In the genomic region with DNA sequence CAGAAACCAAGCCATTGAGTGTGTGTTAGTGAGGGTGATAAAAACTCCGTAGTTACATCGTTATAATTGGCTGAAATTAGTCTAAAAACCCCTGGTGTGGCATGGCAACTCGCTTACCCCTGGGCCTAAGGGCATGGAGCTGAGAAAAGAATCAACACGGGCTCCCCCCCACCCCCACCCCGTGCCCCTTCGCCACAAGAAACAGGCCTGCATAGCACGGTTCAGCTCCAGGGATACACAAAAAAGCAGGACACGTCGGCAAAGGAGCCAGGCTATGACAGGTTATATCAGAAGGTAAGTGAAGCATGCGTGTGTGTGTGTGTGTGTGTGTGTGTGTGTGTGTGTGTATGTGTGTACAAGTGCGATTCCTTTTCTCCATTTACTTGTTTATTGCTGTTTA, we compare ENCODE assay signal across 30 mouse cellular contexts.
"Had no signal": no experiment of that assay in that cellular context is flagged by ENCODE, and none has a peak within 500 bp of the region (broad histone marks: within the 10 kb centered on the region; RNA-seq: fewer than 3 reads in every experiment).

No protein-coding gene starts in this region.

- H3K27me3 ChIP-seq: limb, embryonic 12.5 days; limb, embryonic 13.5 days; limb, embryonic 15.5 days; liver, embryonic 12.5 days; liver, embryonic 13.5 days; liver, embryonic 15.5 days; lung, embryonic 15.5 days; megakaryocyte, embryonic 14.5 days; midbrain, embryonic 13.5 days; midbrain, embryonic 15.5 days had no signal

- H3K4me1 ChIP-seq: limb, embryonic 10.5 days; limb, embryonic 12.5 days; limb, embryonic 13.5 days; limb, embryonic 15.5 days; liver, embryonic 12.5 days; liver, embryonic 13.5 days; liver, embryonic 15.5 days; lung, embryonic 15.5 days; megakaryocyte, embryonic 14.5 days; midbrain, embryonic 10.5 days; midbrain, embryonic 13.5 days; midbrain, embryonic 15.5 days had no signal

- H3K4me3 ChIP-seq: left cerebral cortex, adult 2 months; limb, embryonic 10.5 days; limb, embryonic 12.5 days; limb, embryonic 13.5 days; limb, embryonic 15.5 days; liver, embryonic 12.5 days; liver, embryonic 13.5 days; liver, embryonic 15.5 days; lung, embryonic 15.5 days; megakaryocyte, embryonic 14.5 days; midbrain, embryonic 10.5 days; midbrain, embryonic 13.5 days; midbrain, embryonic 15.5 days; myocyte had no signal

- DNase-seq: left cerebral cortex, postnatal 4 days; liver; liver, embryonic 13.5 days; liver, postnatal 0 days; lung, adult 18-20 months; lung, adult 2 months; lung, embryonic 14.5 days; lung, postnatal 10 days; lung, postnatal 14 days; lung, postnatal 36 days; lung, postnatal 4 days; midbrain, embryonic 14.5 days had no signal

- H3K9ac ChIP-seq: limb, embryonic 12.5 days; limb, embryonic 13.5 days; limb, embryonic 15.5 days; liver, embryonic 12.5 days; liver, embryonic 13.5 days; liver, embryonic 14.5 days; liver, embryonic 15.5 days; liver, postnatal 0 days; lung, embryonic 14.5 days; lung, embryonic 15.5 days; midbrain, embryonic 13.5 days; midbrain, embryonic 15.5 days had no signal

- H3K27ac ChIP-seq: left cerebral cortex, adult 2 months; limb, embryonic 10.5 days; limb, embryonic 12.5 days; limb, embryonic 13.5 days; limb, embryonic 15.5 days; liver, embryonic 12.5 days; liver, embryonic 13.5 days; liver, embryonic 14.5 days; liver, embryonic 15.5 days; lung, embryonic 15.5 days; macrophage; midbrain, embryonic 10.5 days; midbrain, embryonic 13.5 days; midbrain, embryonic 15.5 days had no signal

- H3K4me2 ChIP-seq: limb, embryonic 12.5 days; limb, embryonic 13.5 days; limb, embryonic 15.5 days; liver, embryonic 11.5 days; liver, embryonic 12.5 days; liver, embryonic 13.5 days; liver, embryonic 15.5 days; lung, embryonic 14.5 days; lung, embryonic 15.5 days; midbrain, embryonic 11.5 days; midbrain, embryonic 13.5 days; midbrain, embryonic 15.5 days had no signal

- H3K9me3 ChIP-seq: limb, embryonic 10.5 days; limb, embryonic 12.5 days; limb, embryonic 13.5 days; limb, embryonic 15.5 days; liver, embryonic 12.5 days; liver, embryonic 13.5 days; liver, embryonic 15.5 days; lung, embryonic 15.5 days; midbrain, embryonic 10.5 days; midbrain, embryonic 13.5 days; midbrain, embryonic 15.5 days had no signal

- ATAC-seq: liver, embryonic 12.5 days; liver, postnatal 0 days; lung, postnatal 0 days; midbrain, embryonic 13.5 days; midbrain, embryonic 15.5 days had no signal

- H3K36me3 ChIP-seq: limb, embryonic 10.5 days; limb, embryonic 12.5 days; limb, embryonic 13.5 days; limb, embryonic 15.5 days; liver, embryonic 12.5 days; liver, embryonic 13.5 days; liver, embryonic 15.5 days; lung, embryonic 15.5 days; midbrain, embryonic 10.5 days; midbrain, embryonic 13.5 days; midbrain, embryonic 15.5 days had no signal
